In the genomic region with DNA sequence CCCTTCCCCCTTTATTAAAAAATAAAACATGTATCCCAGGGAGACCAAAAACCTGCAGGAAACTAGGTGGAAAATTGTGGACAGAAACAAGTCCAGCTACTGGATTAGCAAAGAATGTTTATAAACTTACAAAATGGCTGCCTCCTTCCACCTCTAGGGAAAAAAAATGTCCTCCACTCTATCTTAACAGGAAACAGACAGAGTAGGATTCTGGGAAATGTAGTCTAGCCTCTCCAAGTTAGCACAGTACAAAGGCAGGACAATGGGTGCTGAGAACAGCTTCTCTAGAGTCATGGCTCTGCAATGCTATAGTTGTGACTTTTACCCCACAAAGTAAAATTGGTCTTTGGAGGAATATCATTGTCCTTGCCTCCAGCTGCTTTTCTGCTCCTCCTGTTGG, we compare ENCODE assay signal across 21 mouse cellular contexts. TPM values are rescaled to one million over a fixed set of nuclear protein-coding genes. Genes with fewer than 3 reads are reported as not detected.
DNase-seq lines count a peak whose midpoint lies in the region; ATAC-seq and TF ChIP-seq lines count a peak whose summit lies in the region.
"Had no signal": no experiment of that assay in that cellular context is flagged by ENCODE, and none has a peak within 500 bp of the region (broad histone marks: within the 10 kb centered on the region; RNA-seq: fewer than 3 reads in every experiment).

No protein-coding gene starts in this region.

- H3K9me3 ChIP-seq in kidney, postnatal 0 days (replicated peaks; ENCODE audit: low read length) = no peaks in the 10 kb centered on the region
- H3K9me3 ChIP-seq in intestine, embryonic 15.5 days = no peaks in the 10 kb centered on the region
- H3K9me3 ChIP-seq: forebrain, embryonic 10.5 days had no signal

- no peak for ATAC-seq in kidney, postnatal 0 days (replicated peaks; ENCODE audit: low FRiP score, low read depth)
- ATAC-seq in intestine, embryonic 15.5 days = no peak
- ATAC-seq in activated CD4-positive, CD25-positive, alpha-beta regulatory T cell, adult 4 months = no peak
- ATAC-seq: CD4-positive, CD25-positive, alpha-beta regulatory T cell, adult 4 months; intestine, embryonic 16.5 days had no signal

- no peak for TF ChIP-seq CTCF in kidney, postnatal 0 days (IDR thresholded peaks at IDR 0.05; ENCODE audit: low read depth)

- no peaks in the 10 kb centered on the region for H3K4me1 ChIP-seq in kidney, postnatal 0 days (replicated peaks; ENCODE audit: insufficient read depth, low read length)
- H3K4me1 ChIP-seq in intestine, embryonic 15.5 days (replicated peaks) = no peaks in the 10 kb centered on the region

- no peaks in the 10 kb centered on the region for H3K36me3 ChIP-seq in kidney, postnatal 0 days (ENCODE audit: insufficient read depth, low read length)
- H3K36me3 ChIP-seq in intestine, embryonic 15.5 days = no peaks in the 10 kb centered on the region
- H3K36me3 ChIP-seq: forebrain, embryonic 10.5 days had no signal

- no peak overlapping the region for H3K27ac ChIP-seq in kidney, postnatal 0 days
- H3K27ac ChIP-seq in intestine, embryonic 15.5 days = no peak overlapping the region
- H3K27ac ChIP-seq: forebrain, embryonic 10.5 days; hindbrain, embryonic 14.5 days; liver, embryonic 14.5 days had no signal

- no peak overlapping the region for H3K4me2 ChIP-seq in kidney, postnatal 0 days (ENCODE audit: low read length)
- H3K4me2 ChIP-seq in intestine, embryonic 15.5 days (replicated peaks) = no peak overlapping the region
- H3K4me2 ChIP-seq: hindbrain, embryonic 14.5 days; lung, embryonic 14.5 days had no signal

- DNase-seq in kidney, postnatal 0 days (ENCODE audit: low spot score) = peak; percentile 41
- no peak for DNase-seq in kidney, adult 9 months
- DNase-seq in 416B (ENCODE audit: low read depth) (peak; percentile 23), MEL-GATA-1-ER (ENCODE audit: extremely low read depth, low read depth) (peak; percentile 16)
- DNase-seq in retina, embryonic 14.5 days (ENCODE audit: low spot score) = peak; percentile 20
- DNase-seq: adrenal gland, postnatal 14 days; cerebellum, adult 8-10 months; cerebellum, postnatal 36 days; heart, postnatal 4 days; kidney, postnatal 36 days; lung, embryonic 14.5 days; right cerebral cortex, postnatal 4 days; thymus, postnatal 14 days had no signal

- no peaks in the 10 kb centered on the region for H3K27me3 ChIP-seq in kidney, postnatal 0 days (ENCODE audit: insufficient read depth, low read length)
- H3K27me3 ChIP-seq in intestine, embryonic 15.5 days (replicated peaks) = no peaks in the 10 kb centered on the region

- no peak overlapping the region for H3K4me3 ChIP-seq in kidney, postnatal 0 days (replicated peaks; ENCODE audit: low read depth, low read length)
- H3K4me3 ChIP-seq in intestine, embryonic 15.5 days (replicated peaks) = no peak overlapping the region
- H3K4me3 ChIP-seq: forebrain, embryonic 10.5 days; megakaryocyte, embryonic 14.5 days had no signal

- no peak overlapping the region for H3K9ac ChIP-seq in kidney, postnatal 0 days (ENCODE audit: low read depth, low read length)
- H3K9ac ChIP-seq in intestine, embryonic 15.5 days = no peak overlapping the region
- H3K9ac ChIP-seq: hindbrain, embryonic 14.5 days; liver, embryonic 14.5 days; lung, embryonic 14.5 days had no signal

RNA-seq across cellular contexts. Expression of a gene that starts 3.5 kb away (rescaled TPM):
- polyA plus RNA-seq in kidney, postnatal 0 days (2015; fragmentation: Nextera tagmentation; extraction: Ambion mirVana) = 0.08 TPM in 1 of 2 replicates, not detected in the other
- polyA plus RNA-seq in intestine, embryonic 15.5 days (2015; fragmentation: Nextera tagmentation; extraction: Ambion mirVana) = 0.10 TPM in 1 of 2 replicates, not detected in the other
- under 1 TPM in 1 of 2 experiments, not detected in 1; 0.25 TPM for polyA plus RNA-seq in activated CD4-positive, CD25-positive, alpha-beta regulatory T cell, adult 4 months (2017; shearing (Covaris generic))
- polyA plus RNA-seq: forebrain, embryonic 10.5 days; hindbrain, embryonic 14.5 days; intestine, embryonic 16.5 days; liver, embryonic 14.5 days; lung, embryonic 14.5 days had no signal
